Mouse (Mus musculus): ENCODE data around the gene Hamp2. TPM values are rescaled to one million over a fixed set of nuclear protein-coding genes. Genes with fewer than 3 reads are reported as not detected.

Gene Hamp2
- polyA plus RNA-seq, 1 experiment from 2014 or later: not detected

DNA sequence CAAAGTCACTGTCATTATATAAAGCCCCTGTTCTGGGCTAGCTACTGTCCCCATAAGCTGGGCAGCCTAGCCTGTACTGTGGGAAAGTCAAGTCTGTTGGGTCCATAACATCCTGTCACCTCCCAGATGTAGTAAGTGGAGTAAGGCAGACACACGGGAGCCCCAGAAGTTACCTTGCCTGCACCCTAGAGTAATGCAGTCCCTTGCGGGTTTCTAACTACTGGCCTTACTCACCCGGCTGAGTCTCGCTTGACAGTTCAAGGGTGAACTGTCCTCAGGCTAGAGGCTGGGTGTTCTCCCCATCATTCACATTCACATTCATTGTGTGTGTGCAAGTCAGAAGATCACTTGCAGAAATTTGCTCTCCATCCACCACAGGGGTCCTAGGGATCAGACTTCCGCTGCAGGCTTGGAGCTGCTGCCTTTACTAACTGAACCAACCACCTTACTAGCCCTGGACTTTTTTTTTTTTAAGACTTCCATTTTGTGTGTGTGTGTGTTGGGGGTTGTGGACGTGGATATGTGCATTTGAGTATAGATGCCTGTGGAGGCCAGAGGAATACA, 35.4 kb upstream of the Hamp2 start:
- 87% methylated on average over 6 of the region's 6 CpGs for WGBS
- no peak for ATAC-seq (ENCODE audit: low FRiP score)

DNA sequence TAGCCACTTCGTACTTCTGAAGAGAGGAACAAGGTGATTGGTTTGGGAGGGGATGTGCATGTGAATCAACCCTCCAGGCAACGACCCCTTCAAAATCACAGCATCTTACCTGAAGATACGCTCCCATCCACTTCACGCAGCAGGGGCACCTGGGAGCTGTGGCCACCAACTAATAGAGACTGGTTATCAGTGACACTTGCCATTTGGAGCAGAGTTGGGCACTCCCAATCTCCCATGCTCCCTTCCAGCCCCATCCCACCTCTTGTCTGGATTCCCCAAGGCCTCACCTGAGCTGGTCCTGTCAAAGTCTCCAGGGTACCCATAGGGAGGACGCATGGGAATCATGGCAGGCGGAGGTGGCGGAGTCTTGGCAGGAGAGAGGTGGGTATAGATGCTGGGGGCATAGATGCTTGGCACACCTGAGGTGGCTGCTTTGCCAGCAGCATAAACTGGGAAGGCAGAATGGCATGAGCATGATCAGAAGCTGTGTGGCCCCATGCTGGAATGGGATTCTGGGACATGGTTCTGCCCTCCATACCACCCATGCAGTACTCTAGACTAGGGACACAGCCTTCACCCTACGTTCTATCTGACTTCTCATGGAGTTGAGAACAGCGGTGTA, 34.5 kb upstream of the Hamp2 start:
- Histone ChIP-seq H3K4me3 (replicated peaks) (no peak overlapping the region), H3K27ac (replicated peaks) (no peak overlapping the region), H3K27me3 (replicated peaks) (no peaks in the 10 kb centered on the region), H3K4me2 (no peak overlapping the region), H3K4me1 (peaks cover 36% of the 10 kb centered on the region), H3K9me3 (replicated peaks) (no peaks in the 10 kb centered on the region), H3K9ac (replicated peaks) (0 out of 2 replicates have a peak overlapping the region, but pooled peaks have one; percentile 15), H3K36me3 (peaks cover 11% of the 10 kb centered on the region)
- 99% methylated on average over 9 of the region's 9 CpGs for WGBS
- no peak for ATAC-seq (ENCODE audit: low FRiP score)

More for the DNA sequence above, 35.4 kb upstream of the Hamp2 start:
- no peaks in the 10 kb centered on the region for H3K27me3 ChIP-seq (replicated peaks)
- peaks cover 28% of the 10 kb centered on the region for H3K4me1 ChIP-seq
- H3K27ac ChIP-seq (replicated peaks): no peak overlapping the region
- H3K4me2 ChIP-seq: no peak overlapping the region
- no peak overlapping the region for H3K4me3 ChIP-seq (replicated peaks)
- no peak overlapping the region for H3K9ac ChIP-seq (replicated peaks)
- no peaks in the 10 kb centered on the region for H3K9me3 ChIP-seq (replicated peaks)
- peaks cover 3% of the 10 kb centered on the region; the same call in 1 of the 2 replicates for H3K36me3 ChIP-seq

DNA sequence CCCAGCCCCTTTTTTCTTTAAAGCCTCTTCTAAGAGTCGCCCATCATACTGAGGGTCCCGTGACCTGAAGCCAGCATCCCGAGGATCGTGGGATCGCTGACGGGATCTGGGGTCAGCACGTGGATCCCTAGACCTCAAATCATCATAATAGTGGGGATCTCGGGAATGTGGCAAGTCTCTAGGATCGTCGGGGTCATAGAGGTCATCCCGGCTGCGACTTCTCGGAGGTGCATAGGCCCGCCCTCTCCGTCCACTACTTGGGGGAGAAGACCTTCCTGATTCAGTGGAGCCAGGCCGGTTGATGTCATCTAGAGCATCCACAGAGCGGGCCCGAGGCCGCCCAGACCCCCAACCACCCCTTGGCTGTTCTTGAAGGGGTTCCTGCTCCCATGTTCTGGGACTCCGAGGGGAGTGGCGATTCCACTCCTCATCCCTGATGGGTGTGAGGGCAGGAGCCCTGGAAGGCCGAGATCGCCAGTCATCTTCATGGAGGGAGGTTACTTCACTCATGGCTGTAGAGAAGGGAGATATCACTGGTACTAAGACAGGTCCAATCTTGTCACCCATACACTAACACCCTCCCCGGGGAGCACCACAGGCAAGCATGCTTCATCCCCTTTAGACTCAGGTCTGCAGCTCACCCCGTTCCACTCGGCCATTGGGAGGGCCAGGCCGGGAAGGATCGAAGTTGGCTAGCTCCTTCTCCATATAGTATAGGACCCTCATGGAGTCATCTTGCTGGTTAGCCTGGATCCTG, 33.8 kb upstream of the Hamp2 start:
- Histone ChIP-seq H3K9me3 (replicated peaks) (no peaks in the 10 kb centered on the region), H3K36me3 (peaks cover 18% of the 10 kb centered on the region), H3K9ac (replicated peaks) (peak overlapping the region; percentile 93), H3K4me2 (peak overlapping the region; percentile 94), H3K4me3 (replicated peaks) (peak overlapping the region; percentile 64), H3K27me3 (replicated peaks) (no peaks in the 10 kb centered on the region), H3K4me1 (peaks cover 36% of the 10 kb centered on the region), H3K27ac (replicated peaks) (peak overlapping the region; percentile 99)
- WGBS: 65% methylated on average over 28 of the region's 28 CpGs
- ATAC-seq (ENCODE audit: low FRiP score): no peak

- peak overlapping the region; percentile 99 for H3K27ac ChIP-seq (replicated peaks)
- no peaks in the 10 kb centered on the region for H3K27me3 ChIP-seq (replicated peaks)
- peaks cover 43% of the 10 kb centered on the region for H3K4me1 ChIP-seq
- peak overlapping the region; percentile 64 for H3K4me3 ChIP-seq (replicated peaks)
- no peaks in the 10 kb centered on the region for H3K9me3 ChIP-seq (replicated peaks)
- peak overlapping the region; percentile 94 for H3K4me2 ChIP-seq
- H3K36me3 ChIP-seq: peaks cover 27% of the 10 kb centered on the region
- under 1% methylated on average over 43 of the region's 43 CpGs for WGBS
- ATAC-seq (ENCODE audit: low FRiP score): peak; percentile 53
- peak overlapping the region; percentile 93 for H3K9ac ChIP-seq (replicated peaks)
Observed at GRCm38 (mm10) chr7:30957367-30957783, 32.9 kb upstream of the Hamp2 start.

DNA sequence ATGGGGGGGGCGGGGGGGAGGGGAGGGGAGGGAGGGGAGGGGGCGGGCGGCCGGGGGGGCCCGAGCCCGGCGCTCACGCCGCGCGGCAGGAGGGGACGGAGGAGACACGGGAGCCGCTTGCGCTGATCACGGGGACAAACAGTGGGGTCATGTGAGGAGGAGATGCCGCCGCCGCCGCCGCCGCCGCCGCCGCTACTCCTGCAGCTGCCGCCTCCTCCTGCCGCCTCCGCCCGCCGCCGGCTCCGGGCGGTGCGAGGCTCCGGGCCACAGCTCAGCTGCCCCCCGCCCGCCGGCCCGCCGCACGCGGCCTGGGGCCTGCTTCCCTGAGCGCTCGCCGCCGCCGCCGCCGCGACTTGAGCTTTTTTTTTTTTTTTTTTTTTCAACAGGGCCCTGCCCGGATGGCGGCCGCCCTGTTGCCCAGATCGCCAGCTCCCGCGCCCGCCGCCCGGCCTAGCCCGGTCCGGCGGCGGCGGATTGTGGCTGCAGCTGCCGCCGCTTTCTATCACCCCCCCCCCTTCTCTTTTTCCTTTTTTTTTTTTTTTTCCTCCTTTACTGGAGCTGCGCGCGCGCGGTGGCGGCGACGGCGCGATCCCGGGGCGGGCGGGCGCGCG, 32.4 kb upstream of the Hamp2 start, which contains the start of gene Usf2:
Usf2 (minus strand) TSS at position 48 of the 611 bp plus-strand sequence.
- Histone ChIP-seq H3K36me3 (peaks cover 32% of the 10 kb centered on the region), H3K9me3 (replicated peaks) (no peaks in the 10 kb centered on the region), H3K4me2 (peak within 1 kb of the TSS; percentile 94), H3K4me1 (peaks cover 47% of the 10 kb centered on the region), H3K27ac (replicated peaks) (peak within 1 kb of the TSS; percentile 99), H3K27me3 (replicated peaks) (no peaks in the 10 kb centered on the region), H3K4me3 (replicated peaks) (peak within 1 kb of the TSS; percentile 64), H3K9ac (replicated peaks) (peak within 1 kb of the TSS; percentile 93)
- peak; percentile 79 for ATAC-seq (ENCODE audit: low FRiP score)
- WGBS: 0% methylated on average over 40 of the region's 82 CpGs

- H3K27ac ChIP-seq (replicated peaks): peak overlapping the region; percentile 99
- no peaks in the 10 kb centered on the region for H3K9me3 ChIP-seq (replicated peaks)
- peak overlapping the region; percentile 94 for H3K4me2 ChIP-seq
- H3K4me1 ChIP-seq: peaks cover 47% of the 10 kb centered on the region
- peak overlapping the region; percentile 64 for H3K4me3 ChIP-seq (replicated peaks)
- H3K27me3 ChIP-seq (replicated peaks): no peaks in the 10 kb centered on the region
- H3K36me3 ChIP-seq: peaks cover 37% of the 10 kb centered on the region
- 0% methylated on average over 20 of the region's 49 CpGs for WGBS
- H3K9ac ChIP-seq (replicated peaks): peak overlapping the region; percentile 93
- peak; percentile 51 for ATAC-seq (ENCODE audit: low FRiP score)
Observed at GRCm38 (mm10) chr7:30956357-30956751, 31.9 kb upstream of the Hamp2 start.

DNA sequence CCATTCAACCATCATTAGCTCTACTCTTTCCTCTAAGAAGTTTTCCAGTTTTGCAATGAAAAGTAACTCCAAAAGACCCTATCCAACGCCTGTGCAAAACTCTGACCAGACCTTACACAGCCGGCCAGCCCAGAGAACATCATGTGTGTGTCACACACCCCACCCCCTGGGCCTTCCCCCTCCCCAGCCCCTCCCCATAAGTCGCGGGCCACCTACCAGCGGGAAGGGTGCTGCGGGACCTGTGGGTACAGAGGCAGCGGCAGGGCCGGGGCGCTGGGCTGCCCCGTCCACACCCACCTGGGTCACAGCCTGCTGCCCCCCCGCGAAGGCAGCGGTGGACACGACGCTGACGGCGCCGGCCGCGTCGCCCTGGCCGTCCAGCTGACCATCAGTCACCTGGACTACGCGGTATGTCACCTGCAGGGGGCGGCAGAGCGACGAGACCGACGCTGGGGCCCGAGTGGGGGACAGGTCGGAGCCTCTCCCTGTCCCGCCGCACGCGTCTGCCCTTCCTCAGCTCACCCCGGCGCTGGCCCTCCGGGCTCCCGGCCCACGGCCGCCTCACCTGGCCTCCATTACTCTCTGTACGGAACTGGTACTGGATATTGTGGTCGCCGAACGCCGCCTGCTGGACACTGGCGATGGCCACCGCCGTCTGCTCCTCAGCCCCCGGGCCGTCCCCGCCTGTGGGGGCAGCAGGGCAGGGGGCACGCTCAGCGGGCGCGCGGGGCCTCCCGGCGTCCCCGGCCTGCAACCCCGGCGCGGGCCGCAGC, 31.3 kb upstream of the Hamp2 start:
- Histone ChIP-seq H3K9ac (replicated peaks) (peak overlapping the region; percentile 93), H3K4me1 (peaks cover 47% of the 10 kb centered on the region), H3K27me3 (replicated peaks) (no peaks in the 10 kb centered on the region), H3K36me3 (peaks cover 39% of the 10 kb centered on the region), H3K9me3 (replicated peaks) (no peaks in the 10 kb centered on the region), H3K4me2 (peak overlapping the region; percentile 94), H3K4me3 (replicated peaks) (peak overlapping the region; percentile 64), H3K27ac (replicated peaks) (peak overlapping the region; percentile 99)
- WGBS: under 1% methylated on average over 59 of the region's 64 CpGs
- ATAC-seq (ENCODE audit: low FRiP score): peak; percentile 77

DNA sequence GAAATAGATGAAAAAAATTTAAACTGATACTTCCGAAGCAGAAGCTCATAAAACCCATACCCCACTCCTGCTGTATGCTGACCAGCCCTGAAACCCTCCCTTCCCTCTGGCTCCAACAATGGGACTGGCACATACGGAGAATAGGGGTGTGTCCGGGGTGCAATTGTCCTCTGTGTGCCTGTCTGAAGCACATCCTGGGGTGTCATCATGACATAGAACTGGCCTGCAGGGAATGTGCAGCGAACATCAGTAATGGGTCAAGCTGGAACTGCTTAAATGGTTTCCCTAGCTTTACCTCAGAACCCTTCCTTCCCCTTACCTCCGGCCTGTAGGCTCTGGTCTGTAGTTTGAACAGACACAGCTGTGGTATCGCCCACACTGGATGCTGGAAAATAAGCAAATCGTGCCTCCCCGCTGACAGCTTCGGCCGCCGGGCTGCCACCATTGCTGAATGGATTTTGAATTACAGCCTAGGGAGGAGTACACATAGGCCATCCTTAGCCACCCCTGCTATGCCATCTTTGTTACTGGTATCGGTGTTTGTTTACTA, 30.6 kb upstream of the Hamp2 start:
- Histone ChIP-seq H3K9ac (replicated peaks) (peak overlapping the region; percentile 93), H3K9me3 (replicated peaks) (no peaks in the 10 kb centered on the region), H3K27ac (replicated peaks) (peak overlapping the region; percentile 99; the same call in 1 of the 2 replicates), H3K36me3 (peaks cover 46% of the 10 kb centered on the region), H3K4me3 (replicated peaks) (peak overlapping the region; percentile 64), H3K27me3 (replicated peaks) (no peaks in the 10 kb centered on the region), H3K4me2 (peak overlapping the region; percentile 94), H3K4me1 (peaks cover 43% of the 10 kb centered on the region)
- 64% methylated on average over 12 of the region's 12 CpGs for WGBS
- no peak for ATAC-seq (ENCODE audit: low FRiP score)

GRCm38 (mm10) chr7:30954036-30954435, 29.6 kb upstream of the Hamp2 start:
- 87% methylated on average over 3 of the region's 3 CpGs for WGBS
- no peak overlapping the region for H3K9ac ChIP-seq (replicated peaks)
- peaks cover 55% of the 10 kb centered on the region for H3K36me3 ChIP-seq
- ATAC-seq (ENCODE audit: low FRiP score): no peak
- H3K27ac ChIP-seq (replicated peaks): no peak overlapping the region
- peaks cover 42% of the 10 kb centered on the region for H3K4me1 ChIP-seq
- H3K4me2 ChIP-seq: no peak overlapping the region
- no peaks in the 10 kb centered on the region for H3K27me3 ChIP-seq (replicated peaks)
- no peak overlapping the region for H3K4me3 ChIP-seq (replicated peaks)
- H3K9me3 ChIP-seq (replicated peaks): no peaks in the 10 kb centered on the region

- peaks cover 57% of the 10 kb centered on the region for H3K36me3 ChIP-seq
- H3K27ac ChIP-seq (replicated peaks): no peak overlapping the region
- H3K9ac ChIP-seq (replicated peaks): no peak overlapping the region
- H3K4me3 ChIP-seq (replicated peaks): no peak overlapping the region
- no peak overlapping the region for H3K4me2 ChIP-seq
- H3K9me3 ChIP-seq (replicated peaks): no peaks in the 10 kb centered on the region
- H3K4me1 ChIP-seq: peaks cover 37% of the 10 kb centered on the region
- H3K27me3 ChIP-seq (replicated peaks): no peaks in the 10 kb centered on the region
- 92% methylated on average over 6 of the region's 6 CpGs for WGBS
- no peak for ATAC-seq (ENCODE audit: low FRiP score)
Observed at GRCm38 (mm10) chr7:30953459-30953858, 29.0 kb upstream of the Hamp2 start.
